Mouse (Mus musculus) ES-E14 (cell line): ENCODE measurements at regions not wholly inside any gene's neighbourhood (a gene's known extent, or its start where the extent isn't known, plus 50 kb on each side); places are given as distances from the start of the nearest gene placed in this dataset.

Source experiments
- CHD2 ChIP-seq: IDR thresholded peaks from 2 replicates; pipeline ENCODE4 v1.6.1; 2014; ENCODE audit warnings: mild to moderate bottlenecking, low read depth, low read length, inconsistent platforms
- HCFC1 ChIP-seq: IDR thresholded peaks from 2 replicates; pipeline ENCODE4 v1.6.1; 2012; ENCODE audit warnings: low read length, inconsistent platforms, borderline replicate concordance; ENCODE audit not compliant: insufficient read depth
- MAFK ChIP-seq: IDR thresholded peaks from 2 replicates; pipeline ENCODE4 v1.6.1; 2014; ENCODE audit warnings: mild to moderate bottlenecking, low read depth, low read length, inconsistent platforms; ENCODE audit not compliant: insufficient read depth
- ZNF384 ChIP-seq: IDR thresholded peaks from 2 replicates; pipeline ENCODE4 v1.6.1; 2012; ENCODE audit warnings: low read depth, low read length, inconsistent platforms

DNA sequence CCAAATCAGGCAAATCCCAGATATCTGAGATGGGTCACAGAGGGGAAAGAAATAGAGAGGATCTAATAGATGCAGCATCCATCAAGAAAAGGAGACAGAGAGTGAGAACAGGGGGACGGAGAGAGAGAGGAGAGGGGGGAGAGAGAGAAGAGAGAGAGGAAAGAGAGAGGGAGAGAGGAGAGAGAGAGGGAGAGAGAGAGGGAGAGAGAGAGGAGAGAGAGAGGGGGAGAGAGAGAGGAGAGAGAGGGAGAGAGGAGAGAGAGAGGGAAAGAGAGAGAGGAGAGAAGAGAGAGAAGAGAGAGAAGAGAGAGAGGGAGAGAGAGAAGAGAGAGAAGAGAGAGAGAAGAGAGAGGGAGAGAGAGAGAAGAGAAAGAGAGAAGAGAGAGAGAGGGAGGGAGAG is 462.7 kb downstream of the Rnf144b start:
- TF ChIP-seq CHD2, result no peak
- no peak for TF ChIP-seq ZNF384
- no peak for TF ChIP-seq HCFC1
- no peak for TF ChIP-seq MAFK
